Mouse (Mus musculus) ES-E14 (cell line): Measurements from ENCODE around the gene Gm42417. TPM values are rescaled to one million over a fixed set of nuclear protein-coding genes. Genes with fewer than 3 reads are reported as not detected.

Experiments used
- DNase-seq: peaks from one replicate; pipeline ENCODE4 v3.0.0-alpha.2; 2013; ENCODE audit warnings: low read depth, low spot score
- H3K27ac ChIP-seq: 2 replicates; pipeline ENCODE4 v1.5.1; 2012; ENCODE audit warnings: low read depth, mild to moderate bottlenecking, low read length, moderate library complexity, mixed read lengths; ENCODE audit not compliant: poor library complexity, insufficient read depth, severe bottlenecking
- H3K36me3 ChIP-seq: 2 replicates; pipeline ENCODE4 v1.6.1; 2012; ENCODE audit warnings: mild to moderate bottlenecking, low read length, moderate library complexity, mixed read lengths; ENCODE audit not compliant: control insufficient read depth, poor library complexity, insufficient read depth, severe bottlenecking
- H3K4me1 ChIP-seq, 2 experiments: fragments of 150-350 bp in 1 of 2; sonication (generic) in 1 of 2; 2 replicates each; pipeline ENCODE4 v1.6.1; 2012; ENCODE audit warnings: low read length in 2 of 2, mild to moderate bottlenecking in 1 of 2, mixed read lengths in 1 of 2; ENCODE audit not compliant: control insufficient read depth in 2 of 2, insufficient read depth in 2 of 2, poor library complexity in 1 of 2
- H3K4me3 ChIP-seq, 2 experiments: fragments of 150-350 bp in 1 of 2; sonication (generic) in 1 of 2; 2 replicates each; pipeline ENCODE4 v1.5.1; 2012; ENCODE audit warnings: low read length in 2 of 2, low read depth in 1 of 2, mild to moderate bottlenecking in 1 of 2, mixed read lengths in 1 of 2; ENCODE audit not compliant: insufficient read depth in 1 of 2, poor library complexity in 1 of 2, severe bottlenecking in 1 of 2
- H3K9ac ChIP-seq: 2 replicates; pipeline ENCODE4 v1.6.1; 2012; ENCODE audit warnings: low read depth, mild to moderate bottlenecking, low read length, mixed read lengths; ENCODE audit not compliant: poor library complexity, insufficient read depth, severe bottlenecking
- H3K9me3 ChIP-seq: fragments of 150-350 bp; sonication (generic); 2 replicates; pipeline ENCODE4 v1.6.1; 2012; ENCODE audit warnings: low read depth, mild to moderate bottlenecking, low read length; ENCODE audit not compliant: control insufficient read depth, insufficient read depth
- CHD2 ChIP-seq: IDR thresholded peaks from 2 replicates; pipeline ENCODE4 v1.6.1; 2014; ENCODE audit warnings: mild to moderate bottlenecking, low read depth, low read length, inconsistent platforms
- HCFC1 ChIP-seq: IDR thresholded peaks from 2 replicates; pipeline ENCODE4 v1.6.1; 2012; ENCODE audit warnings: low read length, inconsistent platforms, borderline replicate concordance; ENCODE audit not compliant: insufficient read depth
- MAFK ChIP-seq: IDR thresholded peaks from 2 replicates; pipeline ENCODE4 v1.6.1; 2014; ENCODE audit warnings: mild to moderate bottlenecking, low read depth, low read length, inconsistent platforms; ENCODE audit not compliant: insufficient read depth
- ZC3H11A ChIP-seq: IDR thresholded peaks from 2 replicates; pipeline ENCODE4 v1.6.1; 2012; ENCODE audit warnings: low read depth, mild to moderate bottlenecking, inconsistent platforms, low read length, borderline replicate concordance
- ZNF384 ChIP-seq: IDR thresholded peaks from 2 replicates; pipeline ENCODE4 v1.6.1; 2012; ENCODE audit warnings: low read depth, low read length, inconsistent platforms
- in situ Hi-C, 2 experiments: fragments of 600-800 bp; cut with MboI; formaldehyde crosslinking; loops; one replicate each; pipeline ENCODE4 v1.15.1; 2025; ENCODE audit warnings: low sequenced_read_pairs in 2 of 2, inconsistent platforms in 1 of 2; ENCODE audit not compliant: unreplicated experiment in 2 of 2
- total RNA-seq: library from RNA; depleted of rRNA; stranded (reverse); fragments of 300-350 nt; gene quantifications from 2 replicates; pipeline ENCODE4 v1.2.3, GENCODE M21; 2012; rRNA removed

Gm42417 gene
- total RNA-seq, 1 experiment = not detected

- Histone ChIP-seq H3K4me3 (no peak overlapping the region), H3K27ac (no peak overlapping the region), H3K36me3 (no peaks in the 10 kb centered on the region), H3K4me1 (peaks cover 0 to 2% of the 10 kb centered on the region in 2 experiments; a peak in 1 of 4 replicates), H3K9me3 (no peaks in the 10 kb centered on the region), H3K9ac (no peak overlapping the region)
- DNase-seq = no peak
- TF ChIP-seq ZC3H11A (no peak), MAFK (no peak), ZNF384 (no peak)
- in situ Hi-C loops = no loop called here
Observed at GRCm38 (mm10) chr1:36489661-36490060, 49.6 kb downstream of the Gm42417 start.

GRCm38 (mm10) chr1:36487111-36487510 lies 52.1 kb downstream of the Gm42417 start:
- Histone ChIP-seq H3K4me1 (peaks cover 0 to 4% of the 10 kb centered on the region in 2 experiments; a peak in 1 of 4 replicates), H3K4me3 (no peak overlapping the region), H3K9me3 (no peaks in the 10 kb centered on the region), H3K9ac (no peak overlapping the region), H3K36me3 (no peaks in the 10 kb centered on the region), H3K27ac (no peak overlapping the region)
- no peak for DNase-seq
- no peak for TF ChIP-seq ZC3H11A
- TF ChIP-seq ZNF384 = no peak
- TF ChIP-seq HCFC1 = no peak
- no peak for TF ChIP-seq CHD2
- TF ChIP-seq MAFK = no peak
- in situ Hi-C loops = no loop called here

GRCm38 (mm10) chr1:36485080-36485479 lies 54.1 kb downstream of the Gm42417 start:
- DNase-seq = no peak
- peaks cover 0 to 4% of the 10 kb centered on the region in 2 experiments; a peak in 1 of 4 replicates for H3K4me1 ChIP-seq
- H3K9ac ChIP-seq = no peak overlapping the region
- in situ Hi-C loops = no loop called here
- no peak for TF ChIP-seq MAFK
- TF ChIP-seq ZNF384 = no peak
- H3K9me3 ChIP-seq = no peaks in the 10 kb centered on the region
- no peak overlapping the region for H3K4me3 ChIP-seq
- no peaks in the 10 kb centered on the region for H3K36me3 ChIP-seq
- no peak overlapping the region for H3K27ac ChIP-seq

GRCm38 (mm10) chr1:36483825-36484224 lies 55.4 kb downstream of the Gm42417 start:
- H3K27ac ChIP-seq = no peak overlapping the region
- in situ Hi-C loops = no loop called here
- peaks cover 0 to 4% of the 10 kb centered on the region in 2 experiments; a peak in 1 of 4 replicates for H3K4me1 ChIP-seq
- H3K9me3 ChIP-seq = no peaks in the 10 kb centered on the region
- no peaks in the 10 kb centered on the region for H3K36me3 ChIP-seq
- DNase-seq = no peak
- TF ChIP-seq CHD2 (no peak), MAFK (no peak), ZC3H11A (no peak), HCFC1 (no peak), ZNF384 (no peak)
- no peak overlapping the region for H3K4me3 ChIP-seq
- no peak overlapping the region for H3K9ac ChIP-seq

Other genes with a start within 250 kb of the Gm42417 start
- 5.2 and 7.9 TPM in 2 replicates for gene Arid5a, start 231.7 kb downstream of the Gm42417 start, total RNA-seq
- gene Kansl3, start 170.2 kb downstream of the Gm42417 start, total RNA-seq = 27.0 and 31.8 TPM in 2 replicates
- gene Fer1l5, start 167.1 kb downstream of the Gm42417 start, total RNA-seq = 0.13 and 0.21 TPM in 2 replicates
- gene Lman2l, start 94.2 kb downstream of the Gm42417 start, total RNA-seq = 10.9 and 13.0 TPM in 2 replicates
- gene Cnnm4, start 67.8 kb downstream of the Gm42417 start, total RNA-seq = 10.7 and 17.9 TPM in 2 replicates
- gene Cnnm3, start 27.6 kb downstream of the Gm42417 start, total RNA-seq = 28.6 and 50.7 TPM in 2 replicates
- gene Ankrd23, start 2.5 kb downstream of the Gm42417 start, total RNA-seq = 5.0 and 5.5 TPM in 2 replicates
- gene Ankrd39, start 8.0 kb upstream of the Gm42417 start, total RNA-seq = 11.3 and 15.7 TPM in 2 replicates
- 9.8 and 10.0 TPM in 2 replicates for gene Sema4c, start 18.9 kb upstream of the Gm42417 start, total RNA-seq
- 8.0 and 11.2 TPM in 2 replicates for gene Fam178b, start 143.8 kb upstream of the Gm42417 start, total RNA-seq
- gene Cox5b, start 152.0 kb upstream of the Gm42417 start, total RNA-seq = 598 and 769 TPM in 2 replicates
- not detected in 2 replicates for gene 4933424G06Rik, start 170.7 kb upstream of the Gm42417 start, total RNA-seq
- 115 and 129 TPM in 2 replicates for gene Actr1b, start 175.0 kb upstream of the Gm42417 start, total RNA-seq
- 2.5 and 5.0 TPM in 2 replicates for gene Zap70, start 222.4 kb upstream of the Gm42417 start, total RNA-seq